Mouse (Mus musculus) liver, postnatal 0 days (tissue): ENCODE data around the gene Gm21750.
"Not testable (repeated sequence)": the region's sequence is repeated elsewhere in the genome, so short reads cannot be mapped to it uniquely, and the experiment has no call there.

ENCODE experiments used
- CTCF ChIP-seq: sonication (generic); IDR thresholded peaks from 2 replicates; pipeline ENCODE4 v1.5.1; 2016; ENCODE audit warnings: antibody characterized with exemption, low read depth
- EP300 ChIP-seq: IDR thresholded peaks from 2 replicates; pipeline ENCODE4 v1.6.1; 2016; ENCODE audit warnings: antibody characterized with exemption, low read depth, mild to moderate bottlenecking

- TF ChIP-seq EP300, CTCF: not testable (repeated sequence)
Observed at GRCm38 (mm10) chr14:73614961-73615360, 46.1 kb upstream of the Gm21750 start.
